Mouse (Mus musculus) liver (tissue): ENCODE results near the gene Zfp385a.
"Not testable (repeated sequence)": the region's sequence is repeated elsewhere in the genome, so short reads cannot be mapped to it uniquely, and the experiment has no call there.

Source experiments
- DNase-seq: peaks from one replicate; pipeline ENCODE4 v3.0.0-alpha.2; 2020; ENCODE audit warnings: mixed read lengths

Zfp385a gene

DNA sequence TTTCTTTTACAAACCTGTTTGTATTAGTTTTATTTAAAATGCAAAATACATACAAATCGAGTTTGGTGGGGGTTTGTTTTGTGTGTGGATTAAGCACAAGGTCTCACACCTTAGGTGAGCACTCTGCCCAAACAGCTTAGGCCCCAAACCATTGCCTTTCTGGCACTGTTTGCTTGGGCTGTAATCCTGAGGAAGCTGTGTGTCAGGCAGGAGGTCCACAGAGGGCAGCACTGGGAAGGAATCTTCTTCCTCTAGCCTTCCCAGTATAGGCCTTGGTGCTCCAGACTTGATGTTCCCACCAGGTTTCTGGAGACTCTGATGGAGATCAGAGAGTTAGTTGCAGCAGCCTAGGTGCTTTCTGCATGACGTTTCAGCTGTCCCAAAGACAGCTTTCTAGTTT is 55.2 kb downstream of the Zfp385a start:
- DNase-seq = no peak

DNA sequence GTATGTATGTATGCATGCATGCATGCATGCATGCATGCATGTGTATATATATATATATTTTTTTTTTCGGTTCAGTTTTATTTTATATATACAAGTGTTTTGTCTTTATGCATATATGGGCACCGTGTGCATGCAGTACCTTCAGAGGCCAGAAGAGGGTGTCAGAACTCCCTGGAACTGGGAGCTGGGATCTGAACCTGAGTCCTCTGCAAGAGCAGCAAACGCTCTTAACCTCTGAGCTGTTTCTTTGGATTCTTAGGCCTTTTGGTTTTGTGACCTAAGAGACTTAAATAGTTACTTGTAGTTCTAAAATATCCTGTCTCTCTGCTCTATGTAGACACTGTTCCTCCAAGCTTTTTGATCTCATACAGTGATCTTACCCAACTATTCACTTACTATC is 55.8 kb downstream of the Zfp385a start:
- peak; percentile 67 for DNase-seq

DNA sequence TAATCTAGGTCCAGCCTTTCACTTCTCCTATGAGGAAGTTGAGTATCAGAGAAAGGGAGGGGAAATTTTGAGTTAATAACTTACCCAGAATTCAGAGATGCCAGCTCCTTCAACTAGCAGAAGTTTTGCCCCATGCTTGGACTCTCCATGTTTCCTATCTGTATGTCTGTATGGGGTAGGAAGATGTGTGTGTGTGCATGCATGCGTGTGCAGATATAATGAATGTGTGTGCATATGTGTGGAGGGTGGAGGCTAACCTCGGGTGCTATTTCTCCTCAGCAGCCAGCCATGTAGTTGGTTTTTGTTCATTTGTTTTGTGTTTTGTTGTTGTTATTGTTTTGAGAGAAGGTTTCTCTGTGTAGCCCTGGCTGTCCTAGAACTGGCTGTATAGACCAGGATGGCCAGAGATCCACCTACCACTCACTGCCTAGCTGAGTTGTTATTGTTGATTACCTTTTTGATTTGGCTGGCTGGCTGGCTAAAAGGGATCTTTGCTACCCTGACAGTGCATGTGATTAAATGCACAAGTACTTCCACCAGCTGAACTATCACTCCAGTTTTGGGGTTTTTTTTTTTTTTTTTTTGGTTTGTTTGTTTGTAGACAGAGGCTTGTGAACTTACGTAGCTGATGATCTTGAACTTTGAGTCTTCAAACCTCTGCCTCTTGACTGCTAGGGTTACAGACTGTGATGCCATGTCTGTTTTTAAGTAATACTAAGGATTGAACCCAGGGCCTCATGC is 58.3 kb downstream of the Zfp385a start:
- DNase-seq = no peak

DNA sequence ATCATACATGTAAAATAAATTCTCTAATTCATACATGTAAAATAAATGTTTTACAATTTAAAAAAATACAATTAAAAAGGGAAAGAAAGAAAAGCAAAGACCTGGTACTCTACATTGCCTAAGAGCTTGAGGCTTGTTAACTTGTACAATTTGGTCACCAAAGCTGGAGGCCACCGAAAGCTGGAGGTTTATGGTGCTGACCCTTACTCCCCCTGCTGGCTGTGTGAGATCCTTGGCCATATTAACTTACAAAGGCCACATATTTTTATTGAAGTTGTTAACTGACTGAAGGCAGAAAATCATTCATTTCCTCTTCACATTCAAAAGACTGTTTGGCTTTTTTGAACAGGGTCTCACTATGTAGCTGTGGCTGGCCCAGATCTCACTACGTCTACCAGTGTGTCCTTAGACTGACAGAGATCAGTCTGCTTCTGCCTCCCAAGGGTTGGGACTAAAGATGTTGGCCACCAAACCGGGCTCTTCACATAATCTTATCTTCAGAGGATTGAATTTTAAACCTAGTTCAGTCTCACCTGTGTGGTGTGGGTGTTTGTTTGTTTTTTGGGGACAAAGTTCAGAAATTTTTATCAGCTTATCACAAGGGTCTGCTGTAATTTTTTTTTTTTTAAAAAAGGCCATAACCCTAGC is 59.0 kb downstream of the Zfp385a start:
- peak; percentile 81 for DNase-seq

DNA sequence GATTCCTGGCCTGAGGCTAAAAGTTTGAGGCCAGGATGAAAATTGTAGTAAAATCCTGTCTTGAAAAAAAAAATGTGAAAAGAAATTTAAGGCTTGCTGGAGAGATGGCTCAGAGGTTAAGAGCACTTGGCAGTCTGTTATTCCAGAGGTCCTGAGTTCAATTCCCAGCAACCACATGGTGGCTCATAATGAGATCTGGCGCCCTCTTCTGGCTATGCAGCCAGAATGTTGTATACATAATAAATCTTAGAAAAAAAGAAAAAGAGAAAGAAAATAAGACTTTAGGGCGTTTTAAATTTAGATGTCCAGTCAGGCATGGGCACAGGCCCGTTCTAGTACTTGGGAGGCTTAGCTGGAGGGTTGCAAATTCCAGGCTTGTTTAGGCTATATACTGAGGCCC is 60.1 kb downstream of the Zfp385a start:
- peak; percentile 76 for DNase-seq

DNA sequence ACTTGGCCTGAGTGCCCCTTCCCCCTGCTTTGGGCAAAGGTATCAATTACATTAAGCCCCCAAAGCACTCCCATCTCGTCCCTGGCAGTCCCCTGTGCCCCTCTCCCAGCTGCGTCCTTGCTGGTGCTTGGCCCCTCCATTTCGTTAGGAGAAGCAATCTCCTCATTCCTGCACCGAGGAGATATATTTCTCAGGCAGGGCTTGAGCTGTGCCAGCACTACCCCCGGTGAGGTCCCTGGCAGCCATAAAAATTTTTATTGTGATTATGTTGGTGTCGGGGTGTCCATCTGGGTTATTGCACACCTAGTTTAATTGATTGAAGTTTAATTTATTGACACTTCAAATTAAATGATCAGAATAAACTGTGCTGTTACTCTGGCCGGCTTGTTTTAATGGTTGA is 61.9 kb downstream of the Zfp385a start:
- no peak for DNase-seq

DNA sequence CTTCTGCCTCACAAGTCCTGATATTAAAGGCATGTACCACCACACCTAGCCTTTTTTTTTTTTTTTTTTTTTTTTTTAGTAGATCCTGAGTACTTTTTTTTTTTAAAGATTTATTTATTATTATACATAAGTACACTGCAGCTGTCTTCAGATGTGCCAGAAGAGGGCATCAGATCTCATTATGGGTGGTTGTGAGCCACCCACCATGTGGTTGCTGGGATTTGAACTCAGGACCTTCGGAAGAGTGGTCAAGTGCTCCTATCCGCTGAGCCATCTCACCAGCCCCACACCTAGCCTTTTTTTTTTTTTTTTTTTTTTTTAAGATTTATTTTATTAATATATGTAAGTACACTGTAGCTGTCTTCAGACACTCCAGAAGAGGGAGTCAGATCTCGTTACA is 64.0 kb downstream of the Zfp385a start:
- not testable (repeated sequence) for DNase-seq

DNA sequence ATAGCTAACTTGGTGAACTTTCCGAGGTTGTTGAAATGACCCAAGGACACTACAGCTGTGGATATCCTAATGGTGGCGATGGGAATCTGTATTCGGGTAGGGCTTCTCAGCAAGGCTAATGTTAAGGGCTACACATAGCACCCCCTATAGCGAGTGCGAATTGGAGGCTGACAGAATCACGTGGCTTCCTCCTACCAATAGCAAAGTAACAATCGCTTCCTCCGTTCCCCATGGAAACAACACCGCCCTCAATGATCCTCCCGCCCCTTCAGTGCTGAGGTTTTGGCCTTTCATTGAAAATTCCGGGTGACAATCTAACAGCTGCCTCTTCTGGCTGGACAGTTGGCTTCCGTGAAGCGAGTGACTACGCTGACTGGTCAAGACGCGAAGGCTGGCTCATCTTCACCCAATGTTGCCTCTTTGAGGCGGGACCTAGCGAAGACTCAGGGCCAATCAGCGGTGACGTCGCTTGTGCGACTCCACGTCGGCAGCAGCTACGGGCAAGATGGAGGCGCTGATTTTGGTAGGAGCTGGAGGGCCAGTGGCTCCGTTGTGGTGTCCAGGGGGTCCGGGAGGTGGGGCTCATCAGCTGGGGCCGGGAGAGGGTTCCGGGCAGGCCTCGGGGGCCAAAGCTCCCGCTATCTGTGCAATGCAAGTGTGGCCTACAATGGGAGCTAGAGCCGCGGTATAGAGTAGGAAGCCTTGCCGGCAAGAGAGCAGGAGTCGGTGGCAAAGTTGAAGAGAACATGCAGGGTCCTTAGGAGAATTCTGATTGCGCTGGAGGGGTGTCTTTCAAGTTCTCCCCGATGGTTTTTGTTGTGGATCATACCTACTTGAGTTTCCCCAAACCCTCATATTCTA is 67.2 kb downstream of the Zfp385a start, which contains the start of gene Copz1:
Gene Copz1 (plus strand): TSS at position 296 of the 861 bp plus-strand sequence.
- peak; percentile 96 for DNase-seq

DNA sequence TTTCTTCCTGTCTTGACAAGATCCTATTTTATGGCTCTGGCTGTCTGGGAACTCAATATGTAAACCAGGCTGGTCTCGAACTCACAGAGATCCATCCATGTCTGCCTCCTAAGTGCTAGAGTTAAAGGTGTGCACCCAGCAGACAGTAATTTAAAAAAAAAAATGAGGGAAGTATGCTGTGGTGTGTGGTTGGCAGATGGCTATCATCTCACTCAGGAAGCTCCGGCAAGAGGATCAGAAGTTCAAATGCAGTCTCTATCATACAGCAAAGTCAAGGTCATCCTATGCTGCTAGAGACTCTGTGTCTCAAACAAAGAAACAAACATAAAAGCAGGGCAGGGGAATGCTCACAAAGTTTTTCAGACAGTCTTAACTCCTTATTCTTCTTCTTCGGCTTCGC is 71.0 kb downstream of the Zfp385a start:
- no peak for DNase-seq

DNA sequence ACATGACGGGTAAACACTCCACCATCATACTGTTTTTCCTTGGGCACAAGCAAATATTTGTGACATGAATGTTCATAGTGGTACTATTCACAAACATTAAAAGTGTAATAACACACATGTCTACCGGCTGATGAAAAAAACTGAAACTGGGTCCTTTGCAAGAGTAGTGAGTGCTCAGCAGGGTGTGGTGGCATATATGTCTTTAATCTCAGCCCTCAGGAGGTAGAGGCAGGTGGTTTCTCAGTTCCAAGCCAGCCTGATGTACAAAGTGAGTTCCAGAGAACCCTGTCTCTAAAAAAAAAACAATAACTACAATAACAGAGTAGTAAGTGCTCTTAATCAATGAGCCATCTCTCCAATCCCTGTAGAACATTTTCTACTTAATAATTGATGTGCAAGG is 75.1 kb downstream of the Zfp385a start:
- DNase-seq = no peak
